Mouse (Mus musculus) liver, postnatal 0 days (tissue): ENCODE measurements around the gene Eng.

Experiments used
- CTCF ChIP-seq: sonication (generic); IDR thresholded peaks from 2 replicates; pipeline ENCODE4 v1.5.1; 2016; ENCODE audit warnings: antibody characterized with exemption, low read depth
- EP300 ChIP-seq: IDR thresholded peaks from 2 replicates; pipeline ENCODE4 v1.6.1; 2016; ENCODE audit warnings: antibody characterized with exemption, low read depth, mild to moderate bottlenecking

DNA sequence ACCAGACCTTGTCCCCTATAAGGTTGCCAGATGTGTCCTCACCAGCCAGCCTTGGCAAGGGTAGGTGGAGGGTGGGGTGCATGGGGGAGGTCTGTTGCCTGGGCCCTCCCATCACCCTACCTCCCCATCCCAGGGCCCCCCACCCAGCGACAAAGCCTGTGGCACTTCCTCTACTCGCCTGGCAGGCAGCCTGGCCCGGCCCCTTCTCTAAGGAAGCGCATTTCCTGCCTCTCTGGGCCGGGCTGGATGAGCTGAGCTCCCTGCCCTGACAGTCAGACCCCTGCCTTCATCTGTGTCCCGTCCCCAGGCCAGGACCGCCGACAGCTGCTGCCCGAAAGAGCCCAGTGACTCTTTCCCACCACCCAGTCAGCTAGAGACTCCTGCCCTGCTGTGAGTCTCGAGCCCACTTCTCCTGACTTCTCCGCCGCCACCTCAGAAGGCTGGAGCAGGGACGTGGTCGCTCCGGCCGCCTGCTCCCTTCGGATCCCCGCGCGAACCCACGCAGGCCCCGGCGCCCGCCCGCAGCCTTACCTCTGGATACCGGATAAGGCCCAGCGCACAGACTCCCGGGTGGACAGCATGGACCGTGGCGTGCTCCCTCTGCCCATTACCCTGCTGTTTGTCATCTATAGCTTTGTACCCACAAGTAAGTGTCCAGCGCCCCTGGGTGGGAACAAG, at the start of gene Eng:
- no peak for TF ChIP-seq CTCF
- TF ChIP-seq EP300 = no peak
